ENCODE assay signal across 32 mouse cellular contexts in genomic region chr13:79251269-79251668, GRCm38 (mm10).
A peak's percentile ranks its signal among the peaks of the same experiment; 100 is the strongest.
DNase-seq lines count a peak whose midpoint lies in the region; ATAC-seq lines count a peak whose summit lies in the region.
"Had no signal": no experiment of that assay in that cellular context is flagged by ENCODE, and none has a peak within 500 bp of the region (broad histone marks: within the 10 kb centered on the region; RNA-seq: fewer than 3 reads in every experiment).

No protein-coding gene starts in this region.

- H3K27ac ChIP-seq in forebrain, embryonic 14.5 days (ENCODE audit: low read depth, low read length), result no peak overlapping the region
- H3K27ac ChIP-seq in forebrain, embryonic 15.5 days (replicated peaks), result no peak overlapping the region
- no peak overlapping the region for H3K27ac ChIP-seq in midbrain, embryonic 14.5 days (replicated peaks; ENCODE audit: low read depth, low read length)
- H3K27ac ChIP-seq in midbrain, embryonic 16.5 days (ENCODE audit: low read length), result no peak overlapping the region
- H3K27ac ChIP-seq: embryonic facial prominence, embryonic 13.5 days; hindbrain, embryonic 10.5 days; kidney, embryonic 15.5 days; layer of hippocampus, adult 2 months; left cerebral cortex, adult 2 months; limb, embryonic 12.5 days; liver, embryonic 15.5 days; midbrain, embryonic 13.5 days; stomach, postnatal 0 days had no signal

- no peak overlapping the region for H3K4me3 ChIP-seq in forebrain, embryonic 14.5 days (ENCODE audit: low read depth, low read length)
- no peak overlapping the region for H3K4me3 ChIP-seq in forebrain, embryonic 15.5 days
- H3K4me3 ChIP-seq in midbrain, embryonic 14.5 days (replicated peaks; ENCODE audit: low read depth, low read length), result no peak overlapping the region
- H3K4me3 ChIP-seq in midbrain, embryonic 16.5 days (ENCODE audit: low read depth, low read length), result no peak overlapping the region
- H3K4me3 ChIP-seq: embryonic facial prominence, embryonic 13.5 days; hindbrain, embryonic 10.5 days; kidney, embryonic 15.5 days; layer of hippocampus, adult 2 months; left cerebral cortex, adult 2 months; limb, embryonic 12.5 days; liver, embryonic 15.5 days; midbrain, embryonic 13.5 days had no signal

- no peaks in the 10 kb centered on the region for H3K27me3 ChIP-seq in forebrain, embryonic 14.5 days (replicated peaks; ENCODE audit: control insufficient read depth, insufficient read depth, low read length)
- H3K27me3 ChIP-seq in forebrain, embryonic 15.5 days, result no peaks in the 10 kb centered on the region
- H3K27me3 ChIP-seq in midbrain, embryonic 14.5 days (ENCODE audit: control insufficient read depth, insufficient read depth, low read length), result no peaks in the 10 kb centered on the region
- no peaks in the 10 kb centered on the region for H3K27me3 ChIP-seq in midbrain, embryonic 16.5 days (ENCODE audit: control insufficient read depth, insufficient read depth, low read depth, low read length)
- H3K27me3 ChIP-seq: CH12.LX; embryonic facial prominence, embryonic 13.5 days; kidney, embryonic 15.5 days; limb, embryonic 12.5 days; liver, embryonic 15.5 days; midbrain, embryonic 13.5 days had no signal

- ATAC-seq in forebrain, embryonic 14.5 days, result peak; percentile 46; the same call in 1 of the 2 replicates
- ATAC-seq in forebrain, embryonic 15.5 days (replicated peaks), result no peak
- ATAC-seq in midbrain, embryonic 14.5 days (ENCODE audit: low FRiP score, low TSS enrichment), result peak; percentile 20
- ATAC-seq in midbrain, embryonic 16.5 days, result no peak
- ATAC-seq: activated CD4-positive, CD25-positive, alpha-beta regulatory T cell, adult 4 months; midbrain, embryonic 13.5 days had no signal

- WGBS in forebrain, embryonic 14.5 days, result 36% methylated on average over 1 of the region's 1 CpGs
- 43% methylated on average over 1 of the region's 1 CpGs for WGBS in forebrain, embryonic 15.5 days
- 67% methylated on average over 1 of the region's 1 CpGs for WGBS in midbrain, embryonic 14.5 days
- WGBS in midbrain, embryonic 16.5 days, result 63% methylated on average over 1 of the region's 1 CpGs

- H3K36me3 ChIP-seq in forebrain, embryonic 14.5 days (ENCODE audit: control insufficient read depth, insufficient read depth, low read length), result no peaks in the 10 kb centered on the region
- H3K36me3 ChIP-seq in forebrain, embryonic 15.5 days, result no peaks in the 10 kb centered on the region
- no peaks in the 10 kb centered on the region for H3K36me3 ChIP-seq in midbrain, embryonic 14.5 days (ENCODE audit: control insufficient read depth, insufficient read depth, low read length)
- no peaks in the 10 kb centered on the region for H3K36me3 ChIP-seq in midbrain, embryonic 16.5 days (ENCODE audit: control insufficient read depth, insufficient read depth, low read length)
- H3K36me3 ChIP-seq: embryonic facial prominence, embryonic 13.5 days; hindbrain, embryonic 10.5 days; kidney, embryonic 15.5 days; limb, embryonic 12.5 days; liver, embryonic 15.5 days; midbrain, embryonic 13.5 days had no signal

- no peaks in the 10 kb centered on the region for H3K4me1 ChIP-seq in forebrain, embryonic 14.5 days (ENCODE audit: control insufficient read depth, insufficient read depth, low read length)
- no peaks in the 10 kb centered on the region for H3K4me1 ChIP-seq in forebrain, embryonic 15.5 days
- H3K4me1 ChIP-seq in midbrain, embryonic 14.5 days (ENCODE audit: control insufficient read depth, insufficient read depth, low read length), result no peaks in the 10 kb centered on the region
- no peaks in the 10 kb centered on the region for H3K4me1 ChIP-seq in midbrain, embryonic 16.5 days (ENCODE audit: control insufficient read depth, insufficient read depth, low read length)
- H3K4me1 ChIP-seq: embryonic facial prominence, embryonic 13.5 days; hindbrain, embryonic 10.5 days; kidney, embryonic 15.5 days; limb, embryonic 12.5 days; liver, embryonic 15.5 days; midbrain, embryonic 13.5 days had no signal

- no peak overlapping the region for H3K9ac ChIP-seq in forebrain, embryonic 14.5 days (ENCODE audit: low read length)
- no peak overlapping the region for H3K9ac ChIP-seq in forebrain, embryonic 15.5 days (replicated peaks)
- no peak overlapping the region for H3K9ac ChIP-seq in midbrain, embryonic 14.5 days (replicated peaks; ENCODE audit: low read length)
- no peak overlapping the region for H3K9ac ChIP-seq in midbrain, embryonic 16.5 days (ENCODE audit: low read depth, low read length)
- H3K9ac ChIP-seq: embryonic facial prominence, embryonic 13.5 days; kidney, embryonic 15.5 days; limb, embryonic 12.5 days; liver, embryonic 15.5 days; lung, embryonic 14.5 days; midbrain, embryonic 13.5 days had no signal

- DNase-seq in embryo, embryonic 10.5 days (ENCODE audit: low spot score), result peak; percentile 14
- no peak for DNase-seq in embryo, embryonic 9.5 days (ENCODE audit: extremely low spot score)
- DNase-seq in forebrain, embryonic 14.5 days (ENCODE audit: low spot score), result peak; percentile 25
- no peak for DNase-seq in midbrain, embryonic 14.5 days
- DNase-seq in retina, postnatal 1 day, result peak; percentile 34
- no peak for DNase-seq in urinary bladder, adult 18-20 months (ENCODE audit: low spot score in 2 of 2)
- DNase-seq: adrenal gland, adult 2 months; adrenal gland, postnatal 36 days; cerebellum, adult 2 months; cerebellum, postnatal 14 days; gastrocnemius, postnatal 14 days; heart, postnatal 14 days; kidney, adult 18-20 months; kidney, postnatal 25 days; lung, embryonic 14.5 days; lung, postnatal 14 days; right cerebral cortex, postnatal 4 days; thymus, adult 18-20 months; thymus, postnatal 25 days had no signal

- no peak overlapping the region for H3K4me2 ChIP-seq in forebrain, embryonic 14.5 days (ENCODE audit: low read length)
- H3K4me2 ChIP-seq in forebrain, embryonic 15.5 days (replicated peaks), result no peak overlapping the region
- H3K4me2 ChIP-seq in midbrain, embryonic 14.5 days (ENCODE audit: low read length), result no peak overlapping the region
- H3K4me2 ChIP-seq in midbrain, embryonic 16.5 days (ENCODE audit: low read length), result no peak overlapping the region
- H3K4me2 ChIP-seq: embryonic facial prominence, embryonic 13.5 days; kidney, embryonic 15.5 days; limb, embryonic 12.5 days; liver, embryonic 15.5 days; lung, embryonic 14.5 days; midbrain, embryonic 13.5 days had no signal

- no peaks in the 10 kb centered on the region for H3K9me3 ChIP-seq in forebrain, embryonic 14.5 days (replicated peaks; ENCODE audit: control insufficient read depth, low read length)
- no peaks in the 10 kb centered on the region for H3K9me3 ChIP-seq in forebrain, embryonic 15.5 days
- no peaks in the 10 kb centered on the region for H3K9me3 ChIP-seq in midbrain, embryonic 14.5 days (ENCODE audit: control insufficient read depth, low read length)
- no peaks in the 10 kb centered on the region for H3K9me3 ChIP-seq in midbrain, embryonic 16.5 days (replicated peaks; ENCODE audit: control insufficient read depth, low read length, poor library complexity, severe bottlenecking)
- H3K9me3 ChIP-seq: embryonic facial prominence, embryonic 13.5 days; hindbrain, embryonic 10.5 days; kidney, embryonic 15.5 days; limb, embryonic 12.5 days; liver, embryonic 15.5 days; midbrain, embryonic 13.5 days had no signal

Comparison
In these comparisons a context has a peak if more than half of its experiments do, and no peak if none do; other contexts are left out.
1. DNase-seq: peak in embryo, embryonic 10.5 days (single experiment), forebrain, embryonic 14.5 days (single experiment) and retina, postnatal 1 day (single experiment); none in embryo, embryonic 9.5 days (single experiment), midbrain, embryonic 14.5 days (single experiment) and urinary bladder, adult 18-20 months (0 of 2).
2. ATAC-seq: peak in forebrain, embryonic 14.5 days (single experiment) and midbrain, embryonic 14.5 days (single experiment); none in forebrain, embryonic 15.5 days (single experiment) and midbrain, embryonic 16.5 days (single experiment).